Mouse (Mus musculus) MEL (cell line): Measurements from ENCODE around the gene Gpld1. TPM values are rescaled to one million over a fixed set of nuclear protein-coding genes. Genes with fewer than 3 reads are reported as not detected.

Experiments used
- DNase-seq: peaks from one replicate; pipeline ENCODE4 v3.0.0; 2011; ENCODE audit warnings: low read depth, low spot score
- H3K27ac ChIP-seq: 2 replicates; pipeline ENCODE4 v1.5.1; 2012; ENCODE audit warnings: low read depth, mild to moderate bottlenecking, control low read depth, low read length, moderate library complexity; ENCODE audit not compliant: control insufficient read depth
- H3K27me3 ChIP-seq, 2 experiments: fragments of 150-350 bp in 1 of 2; sonication (generic) in 1 of 2; 2 replicates each; pipeline ENCODE4 v1.6.1; 2012; ENCODE audit warnings: low read length in 2 of 2, mild to moderate bottlenecking in 2 of 2, improper control_type of control experiment in 1 of 2, moderate library complexity in 1 of 2; ENCODE audit not compliant: insufficient read depth in 2 of 2, control insufficient read depth in 1 of 2
- H3K36me3 ChIP-seq, 2 experiments: 2 replicates each; pipeline ENCODE4 v1.6.1; 2012 to 2014; ENCODE audit warnings: low read length in 2 of 2, improper control_type of control experiment in 1 of 2, inconsistent platforms in 1 of 2, mild to moderate bottlenecking in 1 of 2; ENCODE audit not compliant: insufficient read depth in 2 of 2, control insufficient read depth in 1 of 2
- H3K4me1 ChIP-seq, 2 experiments: fragments of 150-350 bp in 1 of 2; sonication (generic) in 1 of 2; 2 replicates each; pipeline ENCODE4 v1.6.1; 2012; ENCODE audit warnings: low read length in 2 of 2, improper control_type of control experiment in 1 of 2, mild to moderate bottlenecking in 1 of 2; ENCODE audit not compliant: insufficient read depth in 2 of 2, control insufficient read depth in 1 of 2
- H3K4me3 ChIP-seq, 2 experiments: fragments of 150-350 bp in 1 of 2; sonication (generic) in 1 of 2; 2 replicates each; pipeline ENCODE4 v1.5.1; 2012; ENCODE audit warnings: low read depth in 2 of 2, low read length in 2 of 2, mild to moderate bottlenecking in 2 of 2, moderate library complexity in 2 of 2, control low read depth in 1 of 2, improper control_type of control experiment in 1 of 2; ENCODE audit not compliant: control insufficient read depth in 1 of 2, insufficient read depth in 1 of 2
- H3K79me2 ChIP-seq: 2 replicates; pipeline ENCODE4 v1.6.1; 2012; ENCODE audit warnings: mild to moderate bottlenecking, low read length, moderate library complexity; ENCODE audit not compliant: control insufficient read depth, poor library complexity, insufficient read depth
- H3K9ac ChIP-seq: 2 replicates; pipeline ENCODE4 v1.6.1; 2012; ENCODE audit warnings: low read depth, mild to moderate bottlenecking, control low read depth, low read length, moderate library complexity; ENCODE audit not compliant: control insufficient read depth, poor library complexity, severe bottlenecking
- H3K9me3 ChIP-seq: fragments of 150-350 bp; sonication (generic); replicated peaks from 2 replicates; pipeline ENCODE4 v1.6.1; 2012; ENCODE audit warnings: mild to moderate bottlenecking, low read length, improper control_type of control experiment, moderate library complexity; ENCODE audit not compliant: insufficient read depth
- BHLHE40 ChIP-seq: IDR thresholded peaks from 2 replicates; pipeline ENCODE4 v1.6.1; 2012; ENCODE audit warnings: low read depth, mild to moderate bottlenecking, inconsistent platforms, low read length, improper control_type of control experiment, borderline replicate concordance
- CHD1 ChIP-seq: IDR thresholded peaks from 2 replicates; pipeline ENCODE4 v1.6.1; 2012; ENCODE audit warnings: low read depth, mild to moderate bottlenecking, inconsistent platforms, low read length, improper control_type of control experiment
- CTCF ChIP-seq, 3 experiments: IDR thresholded peaks in 2 of 3; conservative IDR thresholded peaks in 1 of 3; 2 replicates each; pipeline ENCODE4 v1.5.1; 2011 to 2012; ENCODE audit warnings: low read length in 3 of 3, low read depth in 2 of 3, mild to moderate bottlenecking in 2 of 3, improper control_type of control experiment in 1 of 3, inconsistent platforms in 1 of 3, mixed read lengths in 1 of 3, moderate library complexity in 1 of 3; ENCODE audit not compliant: control insufficient read depth in 1 of 3, insufficient read depth in 1 of 3, poor library complexity in 1 of 3, severe bottlenecking in 1 of 3
- E2F4 ChIP-seq: IDR thresholded peaks from 2 replicates; pipeline ENCODE4 v1.6.1; 2011; ENCODE audit warnings: low read depth, low read length, improper control_type of control experiment, borderline replicate concordance
- EP300 ChIP-seq, 2 experiments: IDR thresholded peaks; 2 replicates each; pipeline ENCODE4 v1.6.1; 2011; ENCODE audit warnings: improper control_type of control experiment in 2 of 2, low read length in 2 of 2, low read depth in 1 of 2, mild to moderate bottlenecking in 1 of 2
- ETS1 ChIP-seq: IDR thresholded peaks from 2 replicates; pipeline ENCODE4 v1.6.1; 2012; ENCODE audit warnings: low read depth, mild to moderate bottlenecking, inconsistent platforms, low read length, improper control_type of control experiment, moderate library complexity
- GABPA ChIP-seq: IDR thresholded peaks from 2 replicates; pipeline ENCODE4 v1.6.1; 2012; ENCODE audit warnings: low read depth, mild to moderate bottlenecking, inconsistent platforms, low read length, improper control_type of control experiment, moderate library complexity
- GATA1 ChIP-seq: IDR thresholded peaks from 2 replicates; pipeline ENCODE4 v1.6.1; 2011; ENCODE audit warnings: low read depth, low read length, improper control_type of control experiment
- JUND ChIP-seq: IDR thresholded peaks from 2 replicates; pipeline ENCODE4 v1.6.1; 2011; ENCODE audit warnings: low read depth, mild to moderate bottlenecking, improper control_type of control experiment, low read length
- KAT2A ChIP-seq: conservative IDR thresholded peaks from 2 replicates; pipeline ENCODE4 v1.6.1; 2012; ENCODE audit warnings: low read depth, low read length, improper control_type of control experiment, inconsistent platforms
- MAFK ChIP-seq: IDR thresholded peaks from 2 replicates; pipeline ENCODE4 v1.6.1; 2011; ENCODE audit warnings: low read depth, mild to moderate bottlenecking, low read length, improper control_type of control experiment, borderline replicate concordance
- MAZ ChIP-seq: IDR thresholded peaks from 2 replicates; pipeline ENCODE4 v1.6.1; 2012; ENCODE audit warnings: low read depth, mild to moderate bottlenecking, inconsistent platforms, low read length, improper control_type of control experiment
- MEF2A ChIP-seq: IDR thresholded peaks from 2 replicates; pipeline ENCODE4 v1.6.1; 2014; ENCODE audit warnings: low read depth, mild to moderate bottlenecking, inconsistent platforms, low read length, improper control_type of control experiment; ENCODE audit not compliant: poor library complexity, insufficient replicate concordance, severe bottlenecking; ENCODE audit errors: extremely low read depth
- MYC ChIP-seq: IDR thresholded peaks from 2 replicates; pipeline ENCODE4 v1.6.1; 2011; ENCODE audit warnings: low read depth, mild to moderate bottlenecking, low read length, improper control_type of control experiment, moderate library complexity
- NELFE ChIP-seq: IDR thresholded peaks from 2 replicates; pipeline ENCODE4 v1.6.1; 2011; ENCODE audit warnings: low read depth, low read length, improper control_type of control experiment
- POLR2A ChIP-seq, 2 experiments: IDR thresholded peaks; 2 replicates each; pipeline ENCODE4 v1.6.1; 2011 to 2012; ENCODE audit warnings: low read length in 2 of 2, mild to moderate bottlenecking in 2 of 2, control low read depth in 1 of 2, improper control_type of control experiment in 1 of 2, low read depth in 1 of 2, moderate library complexity in 1 of 2; ENCODE audit not compliant: control insufficient read depth in 1 of 2, insufficient read depth in 1 of 2, poor library complexity in 1 of 2
- RAD21 ChIP-seq: IDR thresholded peaks from 2 replicates; pipeline ENCODE4 v1.6.1; 2011; ENCODE audit warnings: mild to moderate bottlenecking, low read depth, low read length, improper control_type of control experiment
- RCOR1 ChIP-seq: IDR thresholded peaks from 2 replicates; pipeline ENCODE4 v1.6.1; 2012; ENCODE audit warnings: low read depth, mild to moderate bottlenecking, inconsistent platforms, low read length, improper control_type of control experiment
- SMC3 ChIP-seq: IDR thresholded peaks from 2 replicates; pipeline ENCODE4 v1.6.1; 2011; ENCODE audit warnings: low read depth, low read length, improper control_type of control experiment
- TAL1 ChIP-seq: IDR thresholded peaks from 2 replicates; pipeline ENCODE4 v1.6.1; 2012; ENCODE audit warnings: mild to moderate bottlenecking, inconsistent platforms, low read length, moderate library complexity, mixed read lengths
- TBP ChIP-seq: IDR thresholded peaks from 2 replicates; pipeline ENCODE4 v1.8.0; 2011; ENCODE audit warnings: low read depth, low read length, improper control_type of control experiment
- UBTF ChIP-seq: IDR thresholded peaks from 2 replicates; pipeline ENCODE4 v1.6.1; 2012; ENCODE audit warnings: low read depth, mild to moderate bottlenecking, inconsistent platforms, low read length, improper control_type of control experiment, moderate library complexity, borderline replicate concordance; ENCODE audit not compliant: insufficient read depth
- USF2 ChIP-seq, 2 experiments: IDR thresholded peaks; 2 replicates each; pipeline ENCODE4 v1.6.1; 2011 to 2012; ENCODE audit warnings: improper control_type of control experiment in 2 of 2, low read length in 2 of 2, borderline replicate concordance in 1 of 2, inconsistent platforms in 1 of 2, low read depth in 1 of 2, mild to moderate bottlenecking in 1 of 2; ENCODE audit not compliant: insufficient read depth in 1 of 2
- ZC3H11A ChIP-seq: IDR thresholded peaks from 2 replicates; pipeline ENCODE4 v1.6.1; 2012; ENCODE audit warnings: low read depth, mild to moderate bottlenecking, inconsistent platforms, low read length, improper control_type of control experiment
- ZKSCAN1 ChIP-seq: IDR thresholded peaks from 2 replicates; pipeline ENCODE4 v1.6.1; 2012; ENCODE audit warnings: low read depth, mild to moderate bottlenecking, inconsistent platforms, low read length, improper control_type of control experiment, moderate library complexity
- ZNF384 ChIP-seq: IDR thresholded peaks from 2 replicates; pipeline ENCODE4 v1.6.1; 2012; ENCODE audit warnings: low read depth, mild to moderate bottlenecking, inconsistent platforms, low read length, improper control_type of control experiment
- polyA plus RNA-seq, 2 experiments: library from polyadenylated mRNA; stranded (reverse) in 1 of 2; unstranded in 1 of 2; fragments of >175 nt in 1 of 2; fragments of >200 nt in 1 of 2; gene quantifications; 2 replicates each; pipeline versions ENCODE4 v1.2.1 to v1.2.4; 2012; ENCODE audit warnings: low replicate concordance in 2 of 2, low read depth in 1 of 2; ENCODE audit not compliant: insufficient read length in 2 of 2, insufficient read depth in 1 of 2, missing spikeins in 1 of 2
- total RNA-seq: library from RNA; depleted of rRNA; stranded (reverse); fragments of 300-350 nt; gene quantifications from 2 replicates; pipeline ENCODE4 v1.2.3, GENCODE M21; 2012

The Gpld1 gene
- total and polyA plus RNA-seq, 3 experiments: 0.03 to 0.92 TPM; not detected in 1

DNA sequence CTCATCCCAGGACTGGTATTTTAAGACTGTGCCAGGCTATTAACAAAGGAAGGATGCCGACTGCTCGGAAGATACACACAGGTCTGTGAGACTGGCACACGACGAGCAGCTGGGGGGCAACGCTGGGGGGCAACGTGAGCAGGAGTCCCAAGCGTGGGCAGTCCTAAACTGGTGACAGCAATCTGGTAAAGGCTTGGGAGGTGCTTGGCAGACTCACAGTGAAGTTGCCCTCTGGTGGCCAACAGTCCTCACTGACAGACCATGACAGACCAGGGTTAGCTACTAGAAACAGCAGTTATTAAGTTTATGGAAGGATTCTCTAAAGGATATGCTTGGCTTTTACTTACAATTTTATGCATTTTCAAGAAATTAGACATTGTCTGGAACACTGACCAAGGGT is 45.4 kb downstream of the Gpld1 start:
- H3K36me3 ChIP-seq: no peaks in the 10 kb centered on the region; a peak in 1 of 4 replicates
- H3K79me2 ChIP-seq: no peaks in the 10 kb centered on the region
- H3K27me3 ChIP-seq: no peaks in the 10 kb centered on the region
- TF ChIP-seq CHD1: no peak
- TF ChIP-seq RCOR1: no peak
- TF ChIP-seq MEF2A: no peak
- peak; percentile 75 for TF ChIP-seq SMC3
- TF ChIP-seq CTCF (IDR thresholded peaks at IDR 0.05 in 2 of 3, conservative IDR thresholded peaks at IDR 0.05 in 1 of 3; ENCODE audit: control insufficient read depth in 1 of 3, insufficient read depth in 1 of 3, low read depth in 2 of 3, low read length in 3 of 3, poor library complexity in 1 of 3, severe bottlenecking in 1 of 3): peak; percentile 55 to 66 (median 65)
- TF ChIP-seq TAL1: no peak
- no peak for TF ChIP-seq TBP
- TF ChIP-seq ZNF384: no peak
- TF ChIP-seq MAZ: no peak
- TF ChIP-seq EP300 (IDR thresholded peaks at IDR 0.05; ENCODE audit: low read depth in 1 of 2, low read length in 2 of 2): no peak
- TF ChIP-seq KAT2A: no peak
- TF ChIP-seq ETS1: no peak
- no peak for TF ChIP-seq MYC
- no peak for TF ChIP-seq POLR2A (IDR thresholded peaks at IDR 0.05; ENCODE audit: control insufficient read depth in 1 of 2, insufficient read depth in 1 of 2, low read depth in 1 of 2, low read length in 2 of 2, poor library complexity in 1 of 2)
- no peak for TF ChIP-seq GATA1
- no peak for TF ChIP-seq NELFE
- peak; percentile 31 for TF ChIP-seq RAD21
- no peaks in the 10 kb centered on the region for H3K9me3 ChIP-seq
- no peak overlapping the region for H3K27ac ChIP-seq
- H3K4me1 ChIP-seq: no peaks in the 10 kb centered on the region
- H3K4me3 ChIP-seq: no peak overlapping the region
- no peak overlapping the region for H3K9ac ChIP-seq
- DNase-seq: peak; percentile 70

DNA sequence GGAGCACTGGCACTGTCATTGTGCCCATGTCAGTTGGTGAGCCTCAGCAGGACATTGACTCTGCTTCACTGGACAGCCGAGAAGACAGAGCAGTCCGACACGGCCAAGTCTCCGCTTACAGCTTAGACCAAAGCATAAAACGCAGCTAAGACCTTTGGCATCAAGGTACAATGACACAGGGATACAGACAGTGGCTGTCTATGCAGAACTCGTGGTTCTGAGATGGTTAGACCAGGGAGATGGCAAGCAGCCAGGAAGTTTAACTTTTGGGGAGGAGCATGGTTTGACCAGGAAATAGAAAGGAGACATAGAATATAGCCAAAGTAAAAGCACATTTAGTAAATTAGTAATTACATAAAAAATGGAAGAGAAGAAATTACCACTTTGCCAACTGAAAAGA is 46.1 kb downstream of the Gpld1 start:
- H3K9me3 ChIP-seq: no peaks in the 10 kb centered on the region
- DNase-seq: peak; percentile 46
- no peaks in the 10 kb centered on the region; a peak in 1 of 4 replicates for H3K36me3 ChIP-seq
- no peaks in the 10 kb centered on the region for H3K27me3 ChIP-seq
- no peaks in the 10 kb centered on the region for H3K79me2 ChIP-seq
- no peak overlapping the region for H3K4me3 ChIP-seq
- no peak overlapping the region for H3K27ac ChIP-seq
- no peak overlapping the region for H3K9ac ChIP-seq
- TF ChIP-seq ZKSCAN1 (no peak), GABPA (no peak), CTCF (IDR thresholded peaks at IDR 0.05 in 2 of 3, conservative IDR thresholded peaks at IDR 0.05 in 1 of 3; ENCODE audit: control insufficient read depth in 1 of 3, insufficient read depth in 1 of 3, low read depth in 2 of 3, low read length in 3 of 3, poor library complexity in 1 of 3, severe bottlenecking in 1 of 3) (no peak), MYC (no peak), MAZ (no peak), JUND (no peak), UBTF (no peak), MAFK (no peak), E2F4 (no peak), BHLHE40 (no peak), USF2 (IDR thresholded peaks at IDR 0.05; ENCODE audit: borderline replicate concordance in 1 of 2, insufficient read depth in 1 of 2, low read depth in 1 of 2, low read length in 2 of 2) (no peak), ZC3H11A (no peak)
- no peaks in the 10 kb centered on the region for H3K4me1 ChIP-seq
